Mouse (Mus musculus) ovary, postnatal 14 days (tissue): ENCODE measurements at regions not wholly inside any gene's neighbourhood (a gene's known extent, or its start where the extent isn't known, plus 50 kb on each side); places are given as distances from the start of the nearest gene placed in this dataset.

Experiments
- DNase-seq: peaks from one replicate; pipeline ENCODE4 v3.0.0; 2022; ENCODE audit warnings: low spot score

GRCm38 (mm10) chr10:43718768-43719167, 140.7 kb downstream of the Cd24a start:
- no peak for DNase-seq

GRCm38 (mm10) chr10:43721356-43721755, 143.3 kb downstream of the Cd24a start:
- DNase-seq, result no peak

GRCm38 (mm10) chr10:43722164-43722563, 144.1 kb downstream of the Cd24a start:
- DNase-seq, result no peak

- peak; percentile 26 for DNase-seq
These were observed 144.9 kb downstream of the Cd24a start for GRCm38 (mm10) chr10:43722711-43723614.

- no peak for DNase-seq
These were observed 145.5 kb downstream of the Cd24a start for GRCm38 (mm10) chr10:43723615-43723937.

GRCm38 (mm10) chr10:43727746-43728145, 149.7 kb downstream of the Cd24a start:
- DNase-seq, result no peak

GRCm38 (mm10) chr10:43729184-43729583, 151.1 kb downstream of the Cd24a start:
- DNase-seq, result peak; percentile 13

- no peak for DNase-seq
These were observed 155.7 kb downstream of the Cd24a start for GRCm38 (mm10) chr10:43733618-43734415.

GRCm38 (mm10) chr10:43739181-43739580, 161.1 kb downstream of the Cd24a start:
- DNase-seq, result no peak

- DNase-seq, result no peak
These were observed 161.6 kb downstream of the Cd24a start for GRCm38 (mm10) chr10:43739718-43740117.

GRCm38 (mm10) chr10:43740204-43740865, 161.2 kb downstream of the Qrsl1 start:
- DNase-seq, result no peak

- no peak for DNase-seq
These were observed 160.0 kb downstream of the Qrsl1 start for GRCm38 (mm10) chr10:43741361-43742084.

GRCm38 (mm10) chr10:43742085-43743054, 159.2 kb downstream of the Qrsl1 start:
- no peak for DNase-seq

- no peak for DNase-seq
These were observed 158.1 kb downstream of the Qrsl1 start for GRCm38 (mm10) chr10:43743188-43744120.

- DNase-seq, result no peak
These were observed 155.5 kb downstream of the Qrsl1 start for GRCm38 (mm10) chr10:43745931-43746630.

- DNase-seq, result no peak
These were observed 154.9 kb downstream of the Qrsl1 start for GRCm38 (mm10) chr10:43746631-43747001.

GRCm38 (mm10) chr10:43747541-43747940, 154.0 kb downstream of the Qrsl1 start:
- DNase-seq, result no peak

GRCm38 (mm10) chr10:43748300-43748699, 153.2 kb downstream of the Qrsl1 start:
- DNase-seq, result no peak
